Mouse (Mus musculus) midbrain, embryonic 10.5 days (tissue): ENCODE data around the gene Mapk14. TPM values are rescaled to one million over a fixed set of nuclear protein-coding genes. Genes with fewer than 3 reads are reported as not detected.

Experiments
- DNase-seq: peaks from one replicate; pipeline ENCODE4 v3.0.0-alpha.2; 2017; ENCODE audit warnings: low spot score
- H3K27ac ChIP-seq: fragments of 300-500 bp; sonication (generic); replicated peaks from 2 replicates; pipeline ENCODE4 v1.5.1; 2016; ENCODE audit warnings: mild to moderate bottlenecking
- H3K27me3 ChIP-seq: fragments of 300-500 bp; sonication (generic); 2 replicates; pipeline ENCODE4 v1.6.1; 2016; ENCODE audit warnings: low read depth, mild to moderate bottlenecking; ENCODE audit not compliant: poor library complexity, severe bottlenecking
- H3K36me3 ChIP-seq: fragments of 300-500 bp; sonication (generic); 2 replicates; pipeline ENCODE4 v1.6.1; 2016; ENCODE audit warnings: mild to moderate bottlenecking, moderate library complexity
- H3K4me1 ChIP-seq: fragments of 300-500 bp; sonication (generic); 2 replicates; pipeline ENCODE4 v1.6.1; 2016
- H3K4me3 ChIP-seq: fragments of 300-500 bp; sonication (generic); 2 replicates; pipeline ENCODE4 v1.5.1; 2016; ENCODE audit warnings: mild to moderate bottlenecking, moderate library complexity
- H3K9me3 ChIP-seq: fragments of 300-500 bp; sonication (generic); replicated peaks from 2 replicates; pipeline ENCODE4 v1.6.1; 2016; ENCODE audit warnings: mild to moderate bottlenecking
- WGBS: fragments of 180-500 bp; shearing (Covaris S2); methylation state at CpG from one replicate; pipeline ENCODE4 v1.1.7; 2016; 5-methylcytosine and 5-hydroxymethylcytosine counted together
- polyA plus RNA-seq: library from polyadenylated mRNA; unstranded; fragments of >200 nt; fragmentation: Nextera tagmentation; extraction: Ambion mirVana; gene quantifications from 2 replicates; pipeline ENCODE4 v1.2.1, GENCODE M21; 2016

Gene Mapk14
- polyA plus RNA-seq, 1 experiment from 2014 or later, result 40.7 TPM

- H3K9me3 ChIP-seq, result no peaks in the 10 kb centered on the region
- no peaks in the 10 kb centered on the region for H3K36me3 ChIP-seq
- 8% methylated on average over 40 of the region's 40 CpGs for WGBS
- peaks cover 41% of the 10 kb centered on the region for H3K4me1 ChIP-seq
- peak within 1 kb of the TSS; percentile 95 for H3K27ac ChIP-seq
- peak; percentile 44 for DNase-seq
- peak within 1 kb of the TSS; percentile 85 for H3K4me3 ChIP-seq
- peaks cover 22% of the 10 kb centered on the region for H3K27me3 ChIP-seq
These were observed 1.4 kb upstream of the Mapk14 start, which contains the start of gene Slc26a8 for GRCm38 (mm10) chr17:28689586-28690283. Slc26a8 (minus strand) TSS chr17:28690233.

DNA sequence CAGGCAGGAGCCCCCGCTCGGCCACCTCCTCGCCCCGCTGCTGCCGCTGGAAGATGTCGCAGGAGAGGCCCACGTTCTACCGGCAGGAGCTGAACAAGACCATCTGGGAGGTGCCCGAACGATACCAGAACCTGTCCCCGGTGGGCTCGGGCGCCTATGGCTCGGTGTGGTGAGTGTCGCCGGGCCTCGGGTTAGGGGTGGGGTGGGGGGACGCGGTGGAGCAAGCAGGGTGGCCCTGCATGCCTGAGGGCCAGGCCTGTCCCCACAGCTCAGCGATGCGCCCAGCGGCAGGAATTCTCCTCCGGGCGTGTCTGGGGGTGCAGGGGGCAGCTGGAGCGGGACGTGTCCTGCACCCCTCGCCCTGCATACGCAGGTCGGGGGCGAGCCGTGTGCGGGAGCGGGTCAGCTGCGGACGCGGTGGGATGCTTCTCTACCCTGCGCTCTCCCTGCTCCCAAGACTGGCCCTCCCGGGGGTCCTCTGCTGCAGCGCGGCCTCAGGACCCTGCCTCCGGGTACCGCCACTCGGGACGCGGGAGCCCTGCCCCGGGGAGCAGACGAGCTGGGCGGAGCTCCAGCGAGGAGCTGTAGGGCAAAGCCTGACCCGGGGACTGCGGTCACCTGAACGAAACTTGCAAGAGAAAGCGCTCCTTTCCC lies 685 bp downstream of the Mapk14 start:
- Histone ChIP-seq H3K27me3 (peaks cover 22% of the 10 kb centered on the region), H3K36me3 (no peaks in the 10 kb centered on the region), H3K4me1 (peaks cover 49% of the 10 kb centered on the region), H3K9me3 (no peaks in the 10 kb centered on the region), H3K4me3 (peak overlapping the region; percentile 85), H3K27ac (peak overlapping the region; percentile 95)
- WGBS, result under 1% methylated on average over 53 of the region's 53 CpGs
- DNase-seq, result peak; percentile 69

- Histone ChIP-seq H3K4me1 (peaks cover 53% of the 10 kb centered on the region), H3K27me3 (peaks cover 22% of the 10 kb centered on the region), H3K27ac (peak overlapping the region; percentile 95), H3K4me3 (peak overlapping the region; percentile 85), H3K9me3 (no peaks in the 10 kb centered on the region), H3K36me3 (no peaks in the 10 kb centered on the region)
- DNase-seq, result peak; percentile 30
- WGBS, result under 1% methylated on average over 18 of the region's 18 CpGs
These were observed 1.2 kb downstream of the Mapk14 start for GRCm38 (mm10) chr17:28692341-28692710.

GRCm38 (mm10) chr17:28693086-28693485 lies 2.0 kb downstream of the Mapk14 start:
- H3K9me3 ChIP-seq, result no peaks in the 10 kb centered on the region
- H3K4me3 ChIP-seq, result peak overlapping the region; percentile 85
- no peaks in the 10 kb centered on the region for H3K36me3 ChIP-seq
- 68% methylated on average over 3 of the region's 3 CpGs for WGBS
- H3K27ac ChIP-seq, result no peak overlapping the region
- H3K4me1 ChIP-seq, result peaks cover 60% of the 10 kb centered on the region
- DNase-seq, result no peak
- H3K27me3 ChIP-seq, result peaks cover 21% of the 10 kb centered on the region

GRCm38 (mm10) chr17:28694078-28694477 lies 2.9 kb downstream of the Mapk14 start:
- H3K36me3 ChIP-seq, result no peaks in the 10 kb centered on the region
- H3K4me3 ChIP-seq, result no peak overlapping the region
- no peak overlapping the region for H3K27ac ChIP-seq
- WGBS, result 55% methylated on average over 2 of the region's 2 CpGs
- peaks cover 11% of the 10 kb centered on the region for H3K27me3 ChIP-seq
- H3K9me3 ChIP-seq, result no peaks in the 10 kb centered on the region
- no peak for DNase-seq
- peaks cover 64% of the 10 kb centered on the region for H3K4me1 ChIP-seq

DNA sequence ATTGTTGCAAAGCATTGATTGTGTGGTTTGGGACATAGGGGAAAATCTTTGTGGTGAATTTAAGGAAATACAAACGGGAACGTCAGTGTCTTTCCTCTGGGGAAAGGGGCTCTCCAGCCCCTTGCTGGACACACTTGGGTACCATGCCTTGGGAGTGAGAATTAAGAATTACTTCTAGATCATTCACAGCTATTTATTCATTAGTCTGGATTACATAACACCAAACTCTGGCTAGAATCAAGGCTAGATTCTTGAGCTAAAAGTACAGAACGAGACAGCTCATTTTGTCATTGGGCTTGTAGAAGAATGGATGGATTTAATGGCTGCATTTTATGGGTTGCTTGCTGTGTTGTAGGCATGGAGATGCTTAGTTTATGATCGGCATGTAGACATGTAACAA lies 3.7 kb downstream of the Mapk14 start:
- Histone ChIP-seq H3K4me1 (peaks cover 56% of the 10 kb centered on the region), H3K36me3 (no peaks in the 10 kb centered on the region), H3K9me3 (no peaks in the 10 kb centered on the region), H3K27ac (no peak overlapping the region), H3K4me3 (no peak overlapping the region), H3K27me3 (peaks cover 4% of the 10 kb centered on the region)
- DNase-seq, result no peak
- 90% methylated on average over 4 of the region's 4 CpGs for WGBS

- H3K4me3 ChIP-seq, result no peak overlapping the region
- no peaks in the 10 kb centered on the region for H3K36me3 ChIP-seq
- H3K27me3 ChIP-seq, result no peaks in the 10 kb centered on the region
- no peaks in the 10 kb centered on the region for H3K9me3 ChIP-seq
- peaks cover 46% of the 10 kb centered on the region for H3K4me1 ChIP-seq
- 78% methylated on average over 2 of the region's 2 CpGs for WGBS
- DNase-seq, result no peak
- no peak overlapping the region for H3K27ac ChIP-seq
These were observed 5.5 kb downstream of the Mapk14 start for GRCm38 (mm10) chr17:28696641-28697040.

DNA sequence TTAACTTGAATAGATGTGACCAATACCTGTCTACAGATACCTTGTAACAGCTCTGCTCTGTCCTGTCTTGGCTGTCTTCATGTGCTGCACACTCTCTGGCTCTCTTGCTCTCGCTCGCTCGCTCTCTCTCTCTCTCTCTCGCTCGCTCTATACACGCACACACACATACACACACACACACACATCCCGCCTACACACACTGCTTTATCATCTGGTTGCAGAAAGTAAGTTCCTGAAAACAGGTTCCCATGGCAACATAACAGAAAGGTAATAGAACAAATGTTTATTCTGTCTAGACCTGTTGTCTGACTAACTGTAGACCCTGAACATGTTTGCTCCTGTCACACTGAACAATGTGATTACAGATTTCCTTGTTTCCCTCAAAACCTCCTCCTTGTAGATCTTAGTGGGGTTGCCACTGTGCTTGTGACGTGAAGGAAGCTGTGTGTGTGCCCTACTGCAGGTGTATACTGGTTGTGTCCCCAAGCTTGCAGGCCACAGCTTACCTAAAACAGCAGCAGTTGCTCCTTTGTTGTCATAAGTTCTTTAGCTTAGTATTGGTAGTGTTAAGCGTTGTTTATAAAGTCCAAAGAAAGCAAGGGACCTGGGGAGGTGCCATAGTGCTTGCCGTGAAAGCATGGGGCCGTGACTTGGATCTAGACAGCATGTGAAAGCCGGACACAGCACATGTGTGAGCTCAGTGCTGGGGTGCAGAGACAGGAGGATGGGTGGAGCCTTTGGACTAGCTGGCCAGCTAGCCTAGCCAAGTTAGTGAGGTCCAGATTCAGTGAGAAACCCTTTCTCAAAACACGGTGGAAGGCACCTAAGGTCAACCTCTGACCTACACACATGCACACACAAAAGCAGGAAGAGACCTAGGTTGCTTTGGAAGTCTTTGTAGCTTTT lies 6.4 kb downstream of the Mapk14 start:
- 86% methylated on average over 13 of the region's 13 CpGs for WGBS
- Histone ChIP-seq H3K9me3 (no peaks in the 10 kb centered on the region), H3K27me3 (no peaks in the 10 kb centered on the region), H3K36me3 (no peaks in the 10 kb centered on the region), H3K4me3 (no peak overlapping the region), H3K4me1 (peaks cover 44% of the 10 kb centered on the region), H3K27ac (no peak overlapping the region)
- DNase-seq, result no peak

DNA sequence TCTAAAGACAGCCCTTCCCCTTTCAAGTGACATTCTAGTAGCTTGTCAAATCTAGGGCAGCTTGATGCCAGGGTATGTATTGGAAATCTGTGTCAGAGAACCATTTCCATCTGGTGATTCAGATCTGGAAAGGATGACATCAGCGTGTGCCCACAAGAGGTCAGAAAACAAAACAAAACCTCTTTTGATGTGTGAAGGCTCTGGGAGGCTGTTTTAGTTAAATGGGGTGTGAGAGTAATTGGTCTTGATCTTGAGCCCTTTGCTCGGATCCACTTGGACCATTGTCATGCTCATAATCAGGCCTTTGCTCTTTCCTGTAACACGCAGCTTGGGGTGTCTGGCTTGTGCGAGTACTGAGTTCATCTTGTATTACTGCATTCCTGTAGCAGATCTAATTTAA lies 7.1 kb downstream of the Mapk14 start:
- no peak overlapping the region for H3K4me3 ChIP-seq
- 71% methylated on average over 4 of the region's 4 CpGs for WGBS
- no peak overlapping the region for H3K27ac ChIP-seq
- DNase-seq, result no peak
- no peaks in the 10 kb centered on the region for H3K27me3 ChIP-seq
- peaks cover 37% of the 10 kb centered on the region for H3K4me1 ChIP-seq
- H3K9me3 ChIP-seq, result no peaks in the 10 kb centered on the region
- H3K36me3 ChIP-seq, result no peaks in the 10 kb centered on the region

- Histone ChIP-seq H3K36me3 (no peaks in the 10 kb centered on the region), H3K27me3 (no peaks in the 10 kb centered on the region), H3K9me3 (no peaks in the 10 kb centered on the region), H3K4me3 (no peak overlapping the region), H3K27ac (no peak overlapping the region), H3K4me1 (peaks cover 32% of the 10 kb centered on the region)
- 91% methylated on average over 2 of the region's 2 CpGs for WGBS
- DNase-seq, result no peak
These were observed 7.5 kb downstream of the Mapk14 start for GRCm38 (mm10) chr17:28698672-28699071.

DNA sequence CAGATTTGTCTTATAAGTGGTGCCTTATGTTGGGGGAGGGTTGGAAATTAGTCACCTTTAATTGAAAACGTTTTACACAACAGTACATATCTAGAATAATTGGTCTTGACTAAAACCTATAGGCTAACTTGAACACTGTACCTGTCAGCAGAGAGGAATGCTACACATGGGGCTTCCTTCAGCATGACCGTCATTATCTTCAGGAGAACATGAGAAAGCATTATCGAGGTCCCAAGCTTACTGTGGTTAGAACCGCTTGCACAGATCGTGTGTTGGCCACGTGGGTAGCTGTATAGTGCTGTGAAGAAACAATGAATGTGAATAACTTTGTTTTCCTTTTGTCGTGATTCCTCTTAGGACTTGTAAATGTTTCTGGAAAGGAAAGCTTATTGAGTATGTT lies 8.7 kb downstream of the Mapk14 start:
- Histone ChIP-seq H3K9me3 (no peaks in the 10 kb centered on the region), H3K27me3 (no peaks in the 10 kb centered on the region), H3K4me3 (no peak overlapping the region), H3K27ac (no peak overlapping the region), H3K4me1 (peaks cover 26% of the 10 kb centered on the region), H3K36me3 (no peaks in the 10 kb centered on the region)
- no peak for DNase-seq
- WGBS, result 93% methylated on average over 7 of the region's 7 CpGs

GRCm38 (mm10) chr17:28701171-28701570 lies 10.0 kb downstream of the Mapk14 start:
- DNase-seq, result no peak
- Histone ChIP-seq H3K27me3 (no peaks in the 10 kb centered on the region), H3K4me1 (peaks cover 21% of the 10 kb centered on the region), H3K4me3 (no peak overlapping the region), H3K9me3 (no peaks in the 10 kb centered on the region), H3K36me3 (no peaks in the 10 kb centered on the region), H3K27ac (no peak overlapping the region)
- WGBS, result 96% methylated on average over 4 of the region's 4 CpGs
